Mouse (Mus musculus): ENCODE results near the gene Gm21970.

Gm21970 gene

GRCm38 (mm10) chr16:91373473-91374252 lies 17.9 kb upstream of the Gm21970 start:
- DNase-seq: peak in 1 of 2 experiments; percentile 29

GRCm38 (mm10) chr16:91374253-91374634 lies 17.3 kb upstream of the Gm21970 start:
- DNase-seq: no peak

GRCm38 (mm10) chr16:91376701-91377100 lies 14.8 kb upstream of the Gm21970 start:
- no peak for DNase-seq

GRCm38 (mm10) chr16:91378431-91378986 lies 13.0 kb upstream of the Gm21970 start:
- DNase-seq: no peak

- DNase-seq: no peak
These were observed 12.5 kb upstream of the Gm21970 start for GRCm38 (mm10) chr16:91378991-91379390.

- no peak for DNase-seq
These were observed 12.1 kb upstream of the Gm21970 start for GRCm38 (mm10) chr16:91379412-91379811.

GRCm38 (mm10) chr16:91380151-91380550 lies 11.4 kb upstream of the Gm21970 start:
- DNase-seq: no peak

- no peak for DNase-seq
These were observed 9.9 kb upstream of the Gm21970 start for GRCm38 (mm10) chr16:91381606-91382005.

- no peak for DNase-seq
These were observed 9.2 kb upstream of the Gm21970 start for GRCm38 (mm10) chr16:91382261-91382790.

- no peak for DNase-seq
These were observed 7.3 kb upstream of the Gm21970 start for GRCm38 (mm10) chr16:91384221-91384620.

GRCm38 (mm10) chr16:91385621-91386020 lies 5.9 kb upstream of the Gm21970 start:
- DNase-seq: no peak

GRCm38 (mm10) chr16:91386419-91387120 lies 5.0 kb upstream of the Gm21970 start:
- no peak for DNase-seq

GRCm38 (mm10) chr16:91387121-91387486 lies 4.4 kb upstream of the Gm21970 start:
- no peak for DNase-seq

- DNase-seq: peak; percentile 50 to 53
These were observed 1.4 kb upstream of the Gm21970 start for GRCm38 (mm10) chr16:91390100-91390499.

- DNase-seq: no peak
These were observed 3.4 kb downstream of the Gm21970 start for GRCm38 (mm10) chr16:91394826-91395410.

GRCm38 (mm10) chr16:91395633-91396392 lies 4.3 kb downstream of the Gm21970 start:
- DNase-seq: no peak

GRCm38 (mm10) chr16:91396844-91397537 lies 5.5 kb downstream of the Gm21970 start:
- DNase-seq: no peak

- peak; percentile 43 to 51 for DNase-seq
These were observed 6.5 kb downstream of the Gm21970 start for GRCm38 (mm10) chr16:91398030-91398429.

- peak in 1 of 2 experiments; percentile 58 for DNase-seq
These were observed 7.4 kb downstream of the Gm21970 start for GRCm38 (mm10) chr16:91398944-91399343.

- no peak for DNase-seq
These were observed 10.1 kb downstream of the Gm21970 start for GRCm38 (mm10) chr16:91401569-91402165.

GRCm38 (mm10) chr16:91403784-91404183 lies 12.3 kb downstream of the Gm21970 start:
- DNase-seq: no peak

Data from B cell, adult 2 months (primary cell).